Mouse (Mus musculus): ENCODE results near the gene Rad23b. TPM values are rescaled to one million over a fixed set of nuclear protein-coding genes. Genes with fewer than 3 reads are reported as not detected.
"Not testable (repeated sequence)": the region's sequence is repeated elsewhere in the genome, so short reads cannot be mapped to it uniquely, and the experiment has no call there.

Gene Rad23b
- total and polyA plus RNA-seq, 2 experiments from 2014 or later = 87.1 to 195 TPM

DNA sequence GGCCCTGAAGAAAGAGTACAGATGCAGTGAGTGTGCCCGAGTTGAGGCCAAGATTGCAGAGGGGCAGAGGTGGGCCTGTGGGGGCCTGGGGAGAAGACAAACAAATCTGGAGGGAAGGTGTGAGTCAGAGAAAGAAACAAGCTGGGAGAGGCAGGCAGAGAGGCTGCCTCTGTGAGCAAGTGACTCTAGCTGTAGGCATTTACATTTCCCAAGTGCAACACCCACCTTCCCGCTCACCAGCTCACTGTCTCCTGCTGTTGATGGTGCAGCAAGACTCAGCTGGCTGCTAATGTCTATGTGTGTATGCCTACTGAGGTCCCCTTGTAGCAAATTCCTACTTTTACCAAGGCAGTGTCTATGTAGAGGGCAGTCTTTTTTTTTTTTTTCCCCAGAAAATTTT is 58.2 kb downstream of the Rad23b start:
- Histone ChIP-seq H3K4me3 (ENCODE audit: low read depth, low read length) (no peak overlapping the region), H3K4me1 (ENCODE audit: insufficient read depth, low read length) (no peaks in the 10 kb centered on the region), H3K9me3 (ENCODE audit: low read length) (no peaks in the 10 kb centered on the region), H3K9ac (replicated peaks; ENCODE audit: low read length, poor library complexity, severe bottlenecking) (no peak overlapping the region), H3K27me3 (ENCODE audit: insufficient read depth, low read length) (no peaks in the 10 kb centered on the region), H3K36me3 (ENCODE audit: insufficient read depth, low read length) (no peaks in the 10 kb centered on the region), H3K27ac (ENCODE audit: low read depth, low read length) (no peak overlapping the region), H3K4me2 (ENCODE audit: low read depth, low read length, poor library complexity, severe bottlenecking) (no peak overlapping the region)
- ATAC-seq (ENCODE audit: low FRiP score) (no peak), DNase-seq (ENCODE audit: low spot score) (no peak)
- no peak for TF ChIP-seq CTCF (IDR thresholded peaks at IDR 0.05)
- WGBS = 81% methylated on average over 2 of the region's 2 CpGs

DNA sequence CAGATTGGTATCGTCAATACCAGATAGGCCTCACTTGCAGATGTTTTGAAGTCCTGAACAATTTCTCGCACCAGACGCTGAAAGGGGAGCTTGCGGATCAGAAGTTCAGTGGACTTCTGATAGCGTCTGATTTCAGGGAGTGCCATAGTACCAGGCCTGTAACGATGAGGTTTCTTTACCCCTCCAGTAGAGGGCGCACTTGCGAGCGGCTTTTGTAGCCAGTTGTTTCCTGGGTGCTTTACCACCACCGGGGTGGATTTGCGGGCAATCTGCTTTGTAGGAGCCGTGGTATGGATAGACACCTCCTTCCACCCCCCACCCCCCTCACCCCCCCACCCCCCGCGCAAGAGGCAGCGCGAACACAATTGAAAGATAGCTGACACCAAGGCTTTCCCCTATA is 59.2 kb downstream of the Rad23b start:
- no peaks in the 10 kb centered on the region for H3K27me3 ChIP-seq (ENCODE audit: insufficient read depth, low read length)
- H3K9me3 ChIP-seq (ENCODE audit: low read length) = no peaks in the 10 kb centered on the region
- 96% methylated on average over 16 of the region's 16 CpGs for WGBS
- no peak for ATAC-seq (ENCODE audit: low FRiP score)
- TF ChIP-seq CTCF (IDR thresholded peaks at IDR 0.05) = no peak
- H3K4me3 ChIP-seq (ENCODE audit: low read depth, low read length) = no peak overlapping the region
- no peak overlapping the region for H3K9ac ChIP-seq (replicated peaks; ENCODE audit: low read length, poor library complexity, severe bottlenecking)
- H3K36me3 ChIP-seq (ENCODE audit: insufficient read depth, low read length) = no peaks in the 10 kb centered on the region
- no peak for DNase-seq (ENCODE audit: low spot score)
- no peak overlapping the region for H3K4me2 ChIP-seq (ENCODE audit: low read depth, low read length, poor library complexity, severe bottlenecking)
- no peaks in the 10 kb centered on the region for H3K4me1 ChIP-seq (ENCODE audit: insufficient read depth, low read length)
- H3K27ac ChIP-seq (ENCODE audit: low read depth, low read length) = no peak overlapping the region

DNA sequence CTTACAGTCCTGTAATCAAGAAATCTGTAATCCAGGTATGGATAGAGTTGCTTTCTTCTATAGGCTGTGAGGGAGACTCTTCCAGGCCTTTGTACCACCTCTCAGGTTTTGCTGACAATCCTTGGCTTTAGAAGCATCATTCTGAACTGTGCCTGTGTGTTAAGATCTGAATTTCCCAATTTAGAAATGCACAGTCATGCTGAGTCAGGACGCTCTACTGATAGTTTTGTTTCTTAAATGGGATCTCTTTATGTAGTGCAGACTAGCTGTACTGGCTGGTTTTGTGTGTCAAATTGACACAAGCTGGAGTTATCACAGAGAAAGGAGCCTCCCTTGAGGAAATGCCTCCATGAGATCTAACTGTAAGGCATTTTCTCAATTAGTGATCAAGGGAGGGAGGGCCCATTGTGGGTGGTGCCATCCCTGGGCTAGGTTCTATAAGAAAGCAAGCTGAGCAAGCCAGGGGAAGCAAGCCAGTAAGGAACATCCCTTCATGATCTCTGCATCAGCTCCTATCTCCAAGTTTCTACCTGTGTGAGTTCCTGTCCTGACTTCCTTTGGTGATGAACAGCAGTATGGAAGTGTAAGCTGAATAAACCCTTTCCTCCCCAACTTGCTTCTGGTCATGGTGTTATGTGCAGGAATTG is 59.9 kb downstream of the Rad23b start:
- H3K27me3 ChIP-seq (ENCODE audit: insufficient read depth, low read length); H3K9ac ChIP-seq (replicated peaks; ENCODE audit: low read length, poor library complexity, severe bottlenecking); DNase-seq (ENCODE audit: low spot score); H3K4me2 ChIP-seq (ENCODE audit: low read depth, low read length, poor library complexity, severe bottlenecking); H3K27ac ChIP-seq (ENCODE audit: low read depth, low read length); H3K4me1 ChIP-seq (ENCODE audit: insufficient read depth, low read length); H3K9me3 ChIP-seq (ENCODE audit: low read length); ATAC-seq (ENCODE audit: low FRiP score); H3K36me3 ChIP-seq (ENCODE audit: insufficient read depth, low read length); H3K4me3 ChIP-seq (ENCODE audit: low read depth, low read length): not testable (repeated sequence)
- WGBS = 97% methylated on average over 1 of the region's 1 CpGs

DNA sequence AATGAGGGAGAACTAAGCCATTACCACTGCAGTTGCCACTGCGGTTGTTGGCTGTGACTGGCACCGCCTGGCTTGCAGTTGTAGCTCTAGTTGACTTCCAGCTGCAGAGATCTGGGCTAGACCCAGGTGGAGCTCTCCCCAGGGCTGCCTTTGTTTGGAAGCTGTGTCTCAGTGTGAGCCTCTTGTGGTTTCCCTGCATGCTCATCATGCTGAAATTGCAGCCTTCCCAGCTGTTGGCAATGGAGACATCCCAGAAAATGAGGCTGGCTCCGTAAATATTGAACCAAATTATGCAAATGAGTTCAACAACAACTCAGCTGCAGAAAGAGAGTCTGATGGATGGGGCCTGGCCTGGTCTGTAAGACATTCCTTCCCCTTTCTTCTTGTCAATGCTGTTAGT is 66.0 kb downstream of the Rad23b start:
- no peak for TF ChIP-seq CTCF (IDR thresholded peaks at IDR 0.05)
- no peak for ATAC-seq (ENCODE audit: low FRiP score)
- Histone ChIP-seq H3K4me1 (ENCODE audit: insufficient read depth, low read length) (no peaks in the 10 kb centered on the region), H3K4me2 (ENCODE audit: low read depth, low read length, poor library complexity, severe bottlenecking) (no peak overlapping the region), H3K9ac (replicated peaks; ENCODE audit: low read length, poor library complexity, severe bottlenecking) (no peak overlapping the region), H3K36me3 (ENCODE audit: insufficient read depth, low read length) (no peaks in the 10 kb centered on the region), H3K27me3 (ENCODE audit: insufficient read depth, low read length) (no peaks in the 10 kb centered on the region), H3K4me3 (ENCODE audit: low read depth, low read length) (no peak overlapping the region), H3K9me3 (ENCODE audit: low read length) (no peaks in the 10 kb centered on the region), H3K27ac (ENCODE audit: low read depth, low read length) (no peak overlapping the region)
- 20% methylated on average over 3 of the region's 3 CpGs for WGBS
- peak; percentile 59 for DNase-seq (ENCODE audit: low spot score)

DNA sequence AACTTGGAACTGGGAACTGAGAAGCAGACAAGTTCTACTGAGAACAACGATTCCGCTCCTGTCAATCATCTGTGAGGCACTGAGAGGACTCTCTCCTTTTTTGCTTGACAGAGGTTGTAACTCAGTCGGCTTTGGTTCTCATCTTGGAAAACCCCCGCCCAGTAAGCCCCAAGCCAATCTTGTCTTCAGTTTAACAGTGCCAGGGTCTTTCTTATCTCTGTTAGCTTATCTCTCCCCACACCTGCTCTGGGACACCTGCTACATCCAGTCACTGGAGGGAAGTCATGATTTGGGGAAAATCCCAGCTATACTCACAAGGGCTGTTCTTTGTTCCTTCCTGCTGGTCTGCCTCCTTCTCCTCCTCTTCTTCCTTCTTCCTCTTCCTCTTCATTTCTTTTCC is 76.4 kb downstream of the Rad23b start:
- Histone ChIP-seq H3K4me3 (ENCODE audit: low read depth, low read length) (no peak overlapping the region), H3K9me3 (ENCODE audit: low read length) (no peaks in the 10 kb centered on the region), H3K36me3 (ENCODE audit: insufficient read depth, low read length) (no peaks in the 10 kb centered on the region), H3K9ac (replicated peaks; ENCODE audit: low read length, poor library complexity, severe bottlenecking) (no peak overlapping the region), H3K27me3 (ENCODE audit: insufficient read depth, low read length) (no peaks in the 10 kb centered on the region), H3K27ac (ENCODE audit: low read depth, low read length) (no peak overlapping the region), H3K4me1 (ENCODE audit: insufficient read depth, low read length) (no peaks in the 10 kb centered on the region), H3K4me2 (ENCODE audit: low read depth, low read length, poor library complexity, severe bottlenecking) (no peak overlapping the region)
- no peak for TF ChIP-seq CTCF (IDR thresholded peaks at IDR 0.05)
- ATAC-seq (ENCODE audit: low FRiP score) (no peak), DNase-seq (ENCODE audit: low spot score) (no peak)
- WGBS = 74% methylated on average over 4 of the region's 4 CpGs

Other genes starting within 250 kb of the Rad23b start
- 8.2 and 12.4 TPM in 2 replicates for gene Klf4, start 182.4 kb downstream of the Rad23b start, total RNA-seq (2014; rRNA removed)
- gene Klf4, start 182.4 kb downstream of the Rad23b start, polyA plus RNA-seq (2015; fragmentation: Nextera tagmentation; extraction: Ambion mirVana) = 4.1 and 4.3 TPM in 2 replicates

Data from midbrain, postnatal 0 days (tissue).